Mouse (Mus musculus) CD4-positive, CD25-positive, alpha-beta regulatory T cell (primary cell): ENCODE data around the gene Nuak2. TPM values are rescaled to one million over a fixed set of nuclear protein-coding genes. Genes with fewer than 3 reads are reported as not detected.

Experiments used
- polyA plus RNA-seq: library from polyadenylated mRNA; unstranded; fragments of 100-300 nt; shearing (Covaris generic); gene quantifications from one replicate; pipeline ENCODE4 v1.2.1, GENCODE M21; 2017

Nuak2 gene
- 3.8 TPM for polyA plus RNA-seq

GRCm38 (mm10) chr1:132315889-132316624 lies at the start of gene Nuak2:
TSS of gene Nuak2 (plus strand) at chr1:132316126.

GRCm38 (mm10) chr1:132298425-132298800 lies 17.5 kb upstream of the Nuak2 start, which contains the start of gene Klhdc8a:
TSS of gene Klhdc8a (plus strand) at chr1:132298626.

Other genes with a start within 250 kb of the Nuak2 start
- gene Mfsd4a, start 248.1 kb upstream of the Nuak2 start, polyA plus RNA-seq, result 88.8 TPM
- not detected for gene Cdk18, start 176.4 kb upstream of the Nuak2 start, polyA plus RNA-seq
- gene Lemd1, start 124.7 kb upstream of the Nuak2 start, polyA plus RNA-seq, result not detected
- not detected for gene AC124108.1, start 124.7 kb upstream of the Nuak2 start, polyA plus RNA-seq
- not detected for gene Gm10188, start 86.4 kb upstream of the Nuak2 start, polyA plus RNA-seq
- not detected for gene Klhdc8a, start 17.5 kb upstream of the Nuak2 start, polyA plus RNA-seq
- 0.75 TPM for gene Tmcc2, start 75.2 kb downstream of the Nuak2 start, polyA plus RNA-seq
- gene Dstyk, start 101.4 kb downstream of the Nuak2 start, polyA plus RNA-seq, result 10.6 TPM
- 61.2 TPM for gene Rbbp5, start 161.2 kb downstream of the Nuak2 start, polyA plus RNA-seq
- 9.7 TPM for gene Tmem81, start 190.1 kb downstream of the Nuak2 start, polyA plus RNA-seq
- gene Cntn2, start 227.1 kb downstream of the Nuak2 start, polyA plus RNA-seq, result not detected